Mouse (Mus musculus): Measurements from ENCODE around the gene Dnajc13.

Gene Dnajc13

GRCm38 (mm10) chr9:104262823-104263352 is at the start of gene Dnajc13:
Dnajc13 (minus strand) TSS chr9:104262930.
- peak; percentile 98 for DNase-seq

DNA sequence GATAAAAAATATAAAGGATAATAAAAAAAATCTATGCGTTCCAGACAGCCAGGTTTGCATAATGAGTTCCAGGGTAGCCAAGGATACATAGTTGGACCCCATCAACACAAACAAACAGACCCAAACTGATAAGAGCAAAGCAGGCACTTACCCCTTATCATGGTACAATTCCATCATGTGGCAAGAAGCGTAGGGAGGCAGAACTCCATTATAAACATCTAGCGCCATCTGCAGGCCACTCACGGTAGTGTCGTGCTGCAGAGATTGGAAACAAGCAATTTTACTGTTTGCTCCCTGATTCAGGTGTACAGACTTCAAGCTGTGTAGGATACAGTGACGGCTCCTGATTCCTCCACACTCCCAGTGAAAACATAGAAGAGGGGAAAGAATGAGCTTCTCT is 44.0 kb upstream of the Dnajc13 start:
- DNase-seq = peak; percentile 81

DNA sequence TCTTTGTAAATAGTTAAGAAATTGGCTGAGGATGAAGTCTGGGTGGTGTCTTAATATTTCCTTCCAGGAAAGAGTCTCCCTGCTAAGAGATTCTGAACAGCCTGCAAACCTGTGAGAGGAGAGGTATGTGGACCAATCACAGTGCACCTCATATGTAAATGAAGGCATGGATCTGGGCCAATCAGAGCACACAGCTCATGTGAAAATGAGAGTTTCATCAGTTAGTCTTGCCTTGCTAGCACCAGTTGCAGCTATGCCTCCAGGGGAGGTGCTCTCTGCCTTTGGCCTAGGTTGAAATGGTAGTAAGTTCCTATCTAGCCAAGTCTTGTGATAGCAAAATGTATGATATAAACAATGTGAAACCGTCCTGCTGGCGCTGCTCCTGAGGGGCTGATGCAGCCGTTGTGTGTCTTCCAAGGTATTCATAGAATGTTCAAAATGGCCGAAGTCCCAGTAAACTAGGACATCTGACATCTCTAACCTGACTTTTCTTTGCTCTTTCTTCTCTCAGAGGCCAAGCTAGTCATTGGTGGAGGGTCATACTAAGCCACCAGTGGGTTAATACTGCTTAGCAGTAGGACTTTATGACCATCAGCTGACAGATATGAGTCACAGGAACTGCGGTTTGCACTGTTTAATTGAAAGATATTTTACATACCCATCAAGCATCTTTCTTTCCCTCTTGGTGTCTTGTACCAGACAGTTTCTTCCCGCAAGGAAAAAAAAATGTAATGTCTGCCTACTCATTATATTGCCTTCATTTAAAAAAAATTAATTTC is 42.8 kb upstream of the Dnajc13 start:
- DNase-seq = no peak

DNA sequence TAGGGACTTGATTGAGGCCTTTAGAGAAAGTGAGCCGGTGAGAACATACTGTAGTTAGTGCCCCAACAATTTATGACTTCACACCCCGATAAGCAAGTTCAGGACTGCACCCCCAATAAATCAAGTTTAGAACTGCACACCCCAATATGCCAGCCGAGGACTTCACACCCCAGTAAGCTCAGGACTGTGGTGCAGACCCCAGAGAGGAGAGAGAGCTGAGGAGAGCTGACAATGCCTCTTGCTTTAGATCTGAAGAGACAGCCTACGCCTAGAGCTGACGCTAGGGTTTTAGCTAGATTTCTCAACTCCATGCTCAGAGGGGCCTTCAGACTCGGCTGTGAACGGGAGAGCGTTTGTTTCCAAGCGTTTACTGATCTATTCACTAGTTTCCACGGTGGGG is 42.1 kb upstream of the Dnajc13 start:
- DNase-seq = no peak

DNA sequence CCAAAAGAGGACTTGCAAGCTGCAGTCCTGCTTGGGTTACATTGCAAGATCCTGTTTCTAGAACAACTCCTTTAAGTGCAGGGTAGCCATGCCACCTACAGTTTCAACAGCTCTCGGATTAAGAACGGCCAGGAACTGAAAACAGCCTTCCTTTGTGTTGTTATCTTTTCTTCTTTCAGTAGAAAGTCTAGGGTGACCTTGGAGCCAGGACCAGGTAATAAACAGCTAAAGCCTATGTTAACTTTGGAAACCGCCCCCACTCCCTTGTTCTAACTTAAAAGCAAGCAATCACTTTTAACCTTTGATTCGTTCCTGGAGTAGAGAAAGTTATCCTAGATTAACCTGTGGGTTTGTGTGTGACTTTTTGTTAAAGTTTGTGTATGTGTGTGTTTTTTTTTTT is 41.6 kb upstream of the Dnajc13 start:
- DNase-seq = no peak

DNA sequence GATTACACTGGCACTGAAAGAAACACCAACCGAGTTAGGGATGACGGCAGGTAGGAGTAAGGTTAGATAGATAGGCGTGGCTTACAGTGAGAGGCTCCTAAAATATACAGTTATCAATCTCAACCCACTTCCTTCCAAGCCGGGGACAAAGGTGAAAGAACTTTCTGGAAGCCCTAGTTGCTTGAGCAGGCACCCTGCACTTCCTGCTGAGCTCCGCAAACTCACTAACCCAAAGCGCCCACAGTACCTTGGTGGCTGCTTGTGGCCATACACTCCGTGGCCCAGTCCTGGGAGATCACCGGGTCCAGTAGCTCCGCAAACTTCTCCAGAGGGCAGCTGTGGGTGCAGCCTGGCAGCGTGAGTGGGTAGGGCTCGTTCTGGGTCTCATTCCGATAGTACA is 37.8 kb upstream of the Dnajc13 start:
- no peak for DNase-seq

DNA sequence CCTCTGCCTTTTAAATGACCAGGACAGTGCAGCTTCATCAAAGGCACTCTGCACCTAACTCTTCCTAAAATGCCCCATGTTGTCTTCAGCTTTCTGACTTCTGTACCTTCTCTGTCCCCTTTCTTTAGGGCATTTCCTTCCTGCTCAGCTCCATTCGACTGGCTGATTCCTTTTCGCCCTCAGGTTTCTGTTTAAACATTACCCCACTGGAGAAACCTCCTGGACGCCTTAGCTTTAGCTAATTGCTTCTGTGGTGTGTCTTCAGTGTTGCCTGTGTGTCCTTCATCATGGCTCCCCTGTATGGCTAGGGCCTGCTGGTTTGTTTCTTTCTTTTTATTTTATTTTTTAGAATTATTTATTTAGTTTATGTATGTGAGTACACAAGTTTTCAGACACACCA is 34.3 kb upstream of the Dnajc13 start:
- DNase-seq = no peak

DNA sequence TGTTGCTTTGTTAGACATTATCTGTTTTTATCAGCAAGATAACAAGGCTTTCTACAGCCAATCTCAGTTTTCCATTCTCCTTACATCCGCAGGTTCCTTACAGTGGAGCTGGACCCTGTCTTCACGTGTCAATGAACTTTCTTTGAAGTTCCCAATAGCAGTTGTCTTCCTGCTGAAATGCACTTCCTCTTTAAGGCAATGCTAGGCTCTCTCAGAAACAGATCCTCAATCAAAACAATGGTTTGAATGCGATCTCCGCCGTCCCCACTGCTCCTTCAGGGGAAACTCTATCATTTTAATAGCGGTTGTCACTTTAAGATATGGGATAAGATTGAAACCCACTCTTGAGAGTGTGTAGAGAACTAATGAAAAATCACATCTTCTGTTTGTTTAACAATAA is 22.2 kb upstream of the Dnajc13 start:
- no peak for DNase-seq

DNA sequence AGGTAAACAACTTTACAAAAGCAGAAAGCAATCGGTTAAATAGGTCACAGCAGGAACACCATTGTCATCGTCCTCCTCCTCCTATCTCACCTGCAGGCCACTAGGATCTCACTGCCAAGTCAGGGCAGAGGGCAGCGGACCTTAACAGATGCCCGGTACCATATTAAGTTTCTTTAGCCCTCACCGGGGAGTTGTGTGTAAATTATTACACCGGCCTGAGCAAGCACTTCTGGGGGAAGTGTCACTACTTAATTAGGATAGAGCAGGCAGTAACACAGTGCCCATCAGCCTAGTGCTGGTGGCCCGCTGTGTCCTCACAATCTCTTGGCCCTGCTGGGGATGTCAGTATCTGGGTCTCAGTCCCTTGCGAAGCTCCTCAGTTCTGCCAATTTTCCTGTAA is 19.8 kb upstream of the Dnajc13 start:
- DNase-seq = no peak

DNA sequence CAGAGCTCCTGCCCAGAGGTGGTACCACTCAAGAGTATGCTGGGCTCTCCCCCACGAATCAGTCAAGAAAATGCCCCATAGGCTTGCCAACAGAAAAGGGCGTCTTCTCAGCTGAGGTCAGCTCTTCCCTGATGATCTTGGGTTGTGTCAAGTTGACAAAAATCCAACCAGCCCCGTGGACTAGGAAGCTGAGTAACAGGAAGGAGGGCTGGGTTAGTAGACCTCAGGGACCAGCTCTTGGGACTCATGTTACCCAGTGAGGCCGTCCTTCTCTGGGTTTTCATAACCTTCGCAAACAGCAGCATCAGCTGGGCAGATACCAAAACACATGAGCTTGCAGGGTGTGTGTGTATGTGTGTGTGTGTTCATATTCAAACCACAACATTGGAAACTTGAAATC is 19.0 kb upstream of the Dnajc13 start:
- no peak for DNase-seq

- no peak for DNase-seq
These were observed 18.2 kb upstream of the Dnajc13 start for GRCm38 (mm10) chr9:104280725-104281495.

DNA sequence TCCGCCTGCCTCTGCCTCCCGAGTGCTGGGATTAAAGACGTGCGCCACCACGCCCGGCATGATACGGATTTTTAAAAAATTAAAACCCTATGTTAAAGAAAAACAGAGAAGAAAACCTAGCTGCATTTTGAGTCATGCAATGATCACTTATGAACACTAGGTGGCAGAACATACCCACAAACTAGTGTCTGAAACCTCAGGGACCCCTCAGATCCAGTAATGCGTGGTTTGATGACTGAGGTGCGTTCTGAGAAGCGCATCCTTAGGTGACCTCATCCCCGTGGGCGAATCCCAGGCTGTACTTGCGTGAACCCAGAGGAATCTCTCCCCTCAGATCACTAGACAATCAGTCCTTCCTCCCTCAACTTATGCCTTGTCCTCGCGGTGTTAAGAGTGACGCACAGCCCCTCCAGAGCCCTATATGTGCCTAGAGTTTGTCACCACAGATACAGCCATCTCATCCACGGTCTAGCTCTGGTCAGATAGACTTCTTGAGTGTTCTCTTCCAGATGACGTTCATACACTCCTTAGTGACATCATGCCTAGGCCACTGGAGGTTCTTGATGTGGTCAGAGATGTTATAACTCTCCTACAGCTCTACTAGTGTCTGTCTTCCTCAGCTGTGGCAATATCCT is 14.9 kb upstream of the Dnajc13 start:
- peak; percentile 71 for DNase-seq

DNA sequence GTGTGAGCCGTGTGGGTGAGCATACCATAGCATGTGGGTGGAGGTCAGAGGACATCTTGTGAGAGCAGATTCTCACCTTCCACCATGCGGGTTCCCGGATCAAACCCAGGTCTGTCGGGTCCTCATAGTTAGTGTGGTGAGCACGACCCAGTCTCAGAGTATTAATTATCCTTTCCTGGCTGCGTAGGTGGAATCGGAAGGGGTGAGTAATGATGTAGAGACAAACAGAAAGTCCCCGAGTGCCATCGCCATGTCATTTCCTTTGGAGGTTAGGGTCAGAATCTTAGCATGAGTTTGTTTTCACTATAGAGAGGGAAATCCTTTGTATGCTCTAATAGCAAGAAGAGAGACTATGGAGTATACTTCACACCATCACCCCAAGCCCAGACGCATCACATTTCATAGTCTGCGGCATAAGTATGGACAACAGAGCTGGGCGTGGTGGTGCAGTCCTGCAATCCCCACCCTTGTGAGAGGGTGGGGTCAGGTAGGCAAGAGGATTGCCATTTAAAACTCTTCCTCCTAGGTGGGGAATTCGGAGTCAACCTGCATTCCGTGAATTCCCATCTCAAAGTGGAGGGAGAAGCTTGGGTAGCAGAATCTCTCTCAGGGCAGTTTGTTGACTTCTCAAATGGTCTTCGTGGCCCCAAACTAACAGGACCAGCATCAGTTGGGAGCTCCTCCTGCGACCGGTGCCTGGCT is 12.5 kb upstream of the Dnajc13 start:
- DNase-seq = no peak

GRCm38 (mm10) chr9:104272057-104272456 is 9.3 kb upstream of the Dnajc13 start:
- no peak for DNase-seq

- no peak for DNase-seq
These were observed 8.9 kb upstream of the Dnajc13 start for GRCm38 (mm10) chr9:104271642-104272041.

DNA sequence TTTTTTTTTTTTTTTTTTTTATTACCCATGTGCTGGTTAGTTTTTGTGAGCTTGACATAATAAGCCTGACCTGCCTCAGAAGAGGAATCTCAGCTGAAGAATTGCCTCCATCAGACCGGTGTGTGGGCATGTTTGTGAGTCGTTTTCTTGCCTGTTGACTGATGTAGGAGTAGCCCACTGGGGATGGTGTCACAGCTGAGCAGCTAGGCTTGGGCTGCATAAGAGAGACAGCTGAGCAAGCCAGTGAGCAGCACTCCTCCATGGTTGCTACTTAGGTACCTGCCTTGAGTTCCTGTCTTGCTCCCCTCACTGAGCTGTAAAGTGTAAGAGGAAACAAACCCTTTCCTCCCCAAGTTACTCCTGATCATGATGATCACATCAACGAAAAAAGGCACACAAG is 7.2 kb upstream of the Dnajc13 start:
- no peak for DNase-seq

DNA sequence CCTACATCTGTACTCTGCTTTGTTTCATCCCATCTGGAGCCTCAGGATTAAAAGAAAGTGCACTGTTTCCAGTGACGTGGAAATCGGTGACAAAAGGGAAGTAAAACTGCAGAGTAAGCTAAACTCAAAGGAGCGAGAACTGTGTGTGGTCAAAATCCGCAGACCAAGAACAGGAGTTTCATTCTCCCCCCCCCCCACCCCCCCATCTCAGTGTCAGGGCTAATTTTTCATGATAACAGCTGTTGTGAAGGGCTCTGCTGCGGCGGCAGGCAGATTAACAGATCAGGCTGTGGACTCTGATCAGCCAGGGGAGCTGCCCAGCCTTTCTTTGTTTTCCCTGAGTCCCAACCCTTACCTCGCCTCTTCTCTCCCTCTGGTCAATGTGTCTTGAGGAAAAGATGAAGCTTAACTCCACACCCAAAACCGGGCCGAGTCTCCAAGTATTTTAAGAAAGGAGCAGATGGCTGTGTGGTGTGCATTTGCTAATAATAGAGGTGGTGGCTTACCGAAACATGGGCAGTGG is 6.7 kb upstream of the Dnajc13 start:
- DNase-seq = peak; percentile 10

DNA sequence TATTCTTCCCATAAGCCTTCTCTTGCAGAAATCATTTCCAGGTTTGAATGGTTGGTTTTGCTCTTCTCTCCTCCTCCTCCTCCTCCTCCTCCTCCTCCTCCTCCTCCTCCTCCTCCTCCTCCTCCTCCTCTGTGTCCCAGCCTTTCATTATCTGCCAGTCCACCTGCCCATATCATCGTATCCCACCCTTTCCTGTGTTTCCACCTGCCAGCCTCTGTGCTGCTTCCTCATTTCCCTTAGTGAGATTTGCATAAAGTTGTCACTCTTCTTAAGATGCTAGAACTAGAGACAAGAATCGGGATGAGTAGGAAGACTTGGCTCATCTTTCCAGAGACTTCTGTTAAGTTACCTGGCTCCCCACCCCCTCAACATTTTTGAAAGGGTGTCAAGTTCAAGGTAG is 1.8 kb upstream of the Dnajc13 start:
- no peak for DNase-seq

DNA sequence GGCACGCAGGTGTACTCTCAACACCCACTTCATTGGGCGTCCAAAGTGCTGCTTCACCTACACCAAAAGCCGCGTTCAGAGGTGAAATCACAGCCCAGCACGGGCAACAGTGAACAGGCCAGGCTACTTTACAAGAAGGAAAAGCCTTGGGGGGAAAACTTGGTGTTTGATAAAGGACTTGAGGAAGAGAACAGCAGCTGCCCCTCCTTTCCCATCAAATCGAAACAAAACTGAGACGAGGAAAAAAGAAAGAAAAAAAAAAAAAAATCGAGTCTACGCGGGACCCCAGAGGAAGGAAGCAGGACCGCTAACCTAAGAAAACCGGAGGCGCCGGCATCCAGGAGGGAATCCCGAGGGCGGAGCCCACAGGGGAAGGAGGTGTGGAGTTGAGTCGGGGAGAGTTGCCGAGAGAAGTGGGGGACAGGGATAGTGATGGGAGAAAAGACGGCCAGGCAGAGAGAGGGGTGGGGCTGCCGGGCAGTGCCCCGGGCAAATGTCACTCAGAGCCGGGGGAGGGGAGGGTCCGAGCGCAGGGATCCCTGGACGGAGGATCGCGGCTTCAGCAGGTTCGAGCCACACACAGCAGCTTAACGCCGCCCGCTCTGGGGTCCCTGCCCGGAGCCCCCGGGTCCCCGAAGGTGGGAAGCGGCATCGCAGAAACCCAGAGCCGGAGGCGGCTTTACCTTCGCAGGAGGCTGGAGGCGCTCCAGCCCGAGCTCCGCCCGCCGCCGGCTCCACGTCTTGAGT is 541 bp downstream of the Dnajc13 start:
- DNase-seq = peak; percentile 64

DNA sequence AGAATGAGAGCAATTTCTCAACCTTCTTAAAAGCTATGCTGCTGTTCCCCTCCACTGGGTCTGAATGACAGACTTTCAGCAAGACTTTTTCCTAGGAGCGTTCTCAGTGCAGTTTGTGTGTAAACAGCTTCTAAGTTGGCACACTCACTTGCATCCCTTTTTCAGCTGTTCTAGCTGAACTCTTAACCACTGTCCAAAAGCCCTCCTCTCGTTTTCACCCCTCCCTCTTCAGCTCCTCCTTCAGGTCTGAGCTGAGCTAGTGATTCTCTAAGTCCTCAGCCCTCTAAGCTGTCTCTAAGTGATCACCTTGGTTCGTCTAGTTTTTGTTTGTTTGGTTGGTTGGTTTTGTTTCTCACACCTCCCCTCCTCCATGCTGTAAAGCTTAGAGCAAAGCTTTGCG is 2.4 kb downstream of the Dnajc13 start:
- DNase-seq = no peak

DNA sequence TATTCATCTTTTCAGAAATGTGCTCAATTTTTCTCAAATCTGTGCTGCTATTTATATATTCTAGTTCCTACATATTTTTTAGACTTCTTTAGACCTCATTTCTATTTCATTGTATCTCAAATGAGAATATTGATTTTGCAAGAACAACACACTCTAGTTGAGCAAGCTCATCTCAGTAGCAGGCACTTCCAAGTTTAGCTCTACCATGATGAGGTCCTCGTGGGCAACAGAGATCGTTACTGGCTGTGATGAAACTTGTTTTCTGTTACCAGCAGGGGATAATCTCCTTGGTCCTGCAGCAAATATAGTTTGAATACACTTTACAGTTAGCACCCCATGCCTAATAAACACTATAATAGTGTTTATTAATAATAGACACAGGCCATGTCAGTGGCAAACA is 6.6 kb downstream of the Dnajc13 start:
- no peak for DNase-seq

Data from embryo, embryonic 11 days (tissue).